Mouse (Mus musculus): ENCODE results near the gene Epha1. TPM values are rescaled to one million over a fixed set of nuclear protein-coding genes. Genes with fewer than 3 reads are reported as not detected.

The Epha1 gene
- polyA plus RNA-seq, 1 experiment from 2014 or later = 4.3 TPM

DNA sequence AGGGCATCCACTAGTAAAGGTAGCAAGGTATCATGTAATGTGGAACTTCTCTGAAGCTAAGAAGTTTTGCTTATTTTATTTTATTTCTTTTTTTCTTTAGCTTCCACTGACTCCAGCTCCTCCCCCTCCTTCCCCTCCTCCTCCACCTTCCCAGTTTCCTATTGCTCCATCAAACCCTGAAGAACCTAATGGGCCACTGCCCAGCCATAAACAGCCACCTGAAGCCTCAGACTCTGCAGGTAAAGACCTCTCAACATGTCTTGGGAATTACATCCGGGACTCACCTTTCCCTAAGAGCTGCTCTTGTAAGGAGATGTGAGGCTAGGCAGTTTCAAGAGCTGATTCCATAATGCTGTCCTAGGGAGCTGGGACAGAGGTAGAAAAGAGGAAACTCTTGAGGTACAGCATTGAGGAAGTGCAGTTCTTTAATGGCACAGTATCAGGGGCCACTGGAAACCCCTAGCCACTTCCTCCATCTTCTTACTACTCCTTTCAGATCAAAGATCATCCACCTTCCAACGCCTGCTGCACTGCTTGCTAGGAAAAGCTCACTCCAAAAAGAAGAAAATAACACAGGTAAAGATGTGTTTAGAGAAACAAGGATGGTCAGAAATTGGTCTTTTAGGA is 62.5 kb downstream of the Epha1 start:
- DNase-seq (ENCODE audit: low spot score) (no peak), ATAC-seq (ENCODE audit: low read depth) (no peak)
- no peaks in the 10 kb centered on the region for H3K4me1 ChIP-seq (ENCODE audit: control insufficient read depth, insufficient read depth, low read length)
- no peak overlapping the region for H3K9ac ChIP-seq (ENCODE audit: low read depth, low read length)
- 84% methylated on average over 2 of the region's 2 CpGs for WGBS
- H3K4me3 ChIP-seq (ENCODE audit: low read depth, low read length) = no peak overlapping the region
- no peak overlapping the region for H3K27ac ChIP-seq (replicated peaks; ENCODE audit: low read depth, low read length)
- no peaks in the 10 kb centered on the region for H3K9me3 ChIP-seq (ENCODE audit: control insufficient read depth, low read length)
- H3K4me2 ChIP-seq (ENCODE audit: low read depth, low read length) = no peak overlapping the region
- no peaks in the 10 kb centered on the region for H3K36me3 ChIP-seq (ENCODE audit: control insufficient read depth, insufficient read depth, low read length)
- H3K27me3 ChIP-seq (replicated peaks; ENCODE audit: control insufficient read depth, insufficient read depth, low read length) = no peaks in the 10 kb centered on the region

- no peak for ATAC-seq (ENCODE audit: low read depth)
- no peaks in the 10 kb centered on the region for H3K9me3 ChIP-seq (ENCODE audit: control insufficient read depth, low read length)
- no peak for DNase-seq (ENCODE audit: low spot score)
- H3K36me3 ChIP-seq (ENCODE audit: control insufficient read depth, insufficient read depth, low read length) = no peaks in the 10 kb centered on the region
- H3K9ac ChIP-seq (ENCODE audit: low read depth, low read length) = no peak overlapping the region
- no peaks in the 10 kb centered on the region for H3K27me3 ChIP-seq (replicated peaks; ENCODE audit: control insufficient read depth, insufficient read depth, low read length)
- WGBS = 46% methylated on average over 8 of the region's 8 CpGs
- H3K4me3 ChIP-seq (ENCODE audit: low read depth, low read length) = no peak overlapping the region
- H3K27ac ChIP-seq (replicated peaks; ENCODE audit: low read depth, low read length) = no peak overlapping the region
- no peaks in the 10 kb centered on the region for H3K4me1 ChIP-seq (ENCODE audit: control insufficient read depth, insufficient read depth, low read length)
- H3K4me2 ChIP-seq (ENCODE audit: low read depth, low read length) = no peak overlapping the region
Observed at GRCm38 (mm10) chr6:42309816-42310378, 63.2 kb downstream of the Epha1 start.

Other genes starting within 250 kb of the Epha1 start
- gene Tas2r139, start 232.3 kb downstream of the Epha1 start, polyA plus RNA-seq (2014; fragmentation: Nextera tagmentation; extraction: Ambion mirVana) = not detected in 2 replicates
- not detected in 2 replicates for gene Tas2r144, start 157.9 kb downstream of the Epha1 start, polyA plus RNA-seq (2014; fragmentation: Nextera tagmentation; extraction: Ambion mirVana)
- gene Gstk1, start 127.3 kb downstream of the Epha1 start, polyA plus RNA-seq (2014; fragmentation: Nextera tagmentation; extraction: Ambion mirVana) = 15.8 and 18.6 TPM in 2 replicates
- gene Tmem139, start 111.3 kb downstream of the Epha1 start, polyA plus RNA-seq (2014; fragmentation: Nextera tagmentation; extraction: Ambion mirVana) = 0.89 and 1.0 TPM in 2 replicates
- 38.6 and 43.2 TPM in 2 replicates for gene Casp2, start 108.3 kb downstream of the Epha1 start, polyA plus RNA-seq (2014; fragmentation: Nextera tagmentation; extraction: Ambion mirVana)
- 0.66 and 0.92 TPM in 2 replicates for gene Clcn1, start 86.6 kb downstream of the Epha1 start, polyA plus RNA-seq (2014; fragmentation: Nextera tagmentation; extraction: Ambion mirVana)
- gene Fam131b, start 48.6 kb downstream of the Epha1 start, polyA plus RNA-seq (2014; fragmentation: Nextera tagmentation; extraction: Ambion mirVana) = 0.43 and 0.46 TPM in 2 replicates
- gene Zyx, start 23.6 kb downstream of the Epha1 start, polyA plus RNA-seq (2014; fragmentation: Nextera tagmentation; extraction: Ambion mirVana) = 155 and 156 TPM in 2 replicates
- gene Tas2r143, start 27.0 kb upstream of the Epha1 start, polyA plus RNA-seq (2014; fragmentation: Nextera tagmentation; extraction: Ambion mirVana) = not detected in 2 replicates
- gene Tas2r135, start 32.2 kb upstream of the Epha1 start, polyA plus RNA-seq (2014; fragmentation: Nextera tagmentation; extraction: Ambion mirVana) = not detected in 2 replicates
- gene Tas2r126, start 61.3 kb upstream of the Epha1 start, polyA plus RNA-seq (2014; fragmentation: Nextera tagmentation; extraction: Ambion mirVana) = not detected in 2 replicates
- gene Olfr458, start 91.9 kb upstream of the Epha1 start, polyA plus RNA-seq (2014; fragmentation: Nextera tagmentation; extraction: Ambion mirVana) = not detected in 2 replicates
- gene Olfr457, start 103.1 kb upstream of the Epha1 start, polyA plus RNA-seq (2014; fragmentation: Nextera tagmentation; extraction: Ambion mirVana) = not detected in 2 replicates
- 0.17 TPM in 1 of 2 replicates, not detected in the other for gene Olfr456, start 113.9 kb upstream of the Epha1 start, polyA plus RNA-seq (2014; fragmentation: Nextera tagmentation; extraction: Ambion mirVana)
- gene Olfr455, start 174.3 kb upstream of the Epha1 start, polyA plus RNA-seq (2014; fragmentation: Nextera tagmentation; extraction: Ambion mirVana) = not detected in 2 replicates
- gene Tcaf3, start 224.4 kb upstream of the Epha1 start, polyA plus RNA-seq (2014; fragmentation: Nextera tagmentation; extraction: Ambion mirVana) = not detected in 2 replicates

All from embryonic facial prominence, embryonic 14.5 days (tissue).